Mouse (Mus musculus): ENCODE results near the gene Fbxl13. TPM values are rescaled to one million over a fixed set of nuclear protein-coding genes. Genes with fewer than 3 reads are reported as not detected.

Gene Fbxl13
- polyA plus RNA-seq, 1 experiment from 2014 or later: 0.12 TPM

DNA sequence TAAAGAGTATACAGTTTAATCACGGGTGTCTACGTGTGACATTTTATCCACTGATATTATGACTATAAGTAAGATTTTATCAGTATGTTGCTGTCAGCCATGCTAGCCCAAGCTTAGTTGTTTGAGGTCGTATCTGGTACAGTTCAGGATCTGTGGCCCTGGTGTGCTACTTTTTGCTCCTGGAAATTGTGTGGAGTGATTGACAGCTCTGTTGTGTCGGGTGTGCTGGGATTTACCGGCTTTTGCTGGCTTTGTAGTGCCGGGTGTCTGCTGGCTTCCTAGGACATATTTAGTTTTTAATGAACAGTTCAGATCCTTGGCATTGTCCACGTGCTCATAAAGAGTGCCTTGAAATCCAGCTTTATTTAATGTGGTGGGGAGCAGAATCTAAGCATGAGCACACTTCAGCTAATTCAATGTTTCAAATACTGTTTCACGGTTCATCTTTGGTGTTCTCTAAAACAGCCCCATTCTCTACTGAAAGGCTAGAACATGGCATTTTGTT, 208.9 kb downstream of the Fbxl13 start:
- Histone ChIP-seq H3K4me1 (ENCODE audit: control insufficient read depth, insufficient read depth, low read length) (no peaks in the 10 kb centered on the region), H3K27ac (replicated peaks; ENCODE audit: low read depth, low read length) (no peak overlapping the region), H3K9ac (ENCODE audit: low read length) (no peak overlapping the region), H3K36me3 (ENCODE audit: control insufficient read depth, insufficient read depth, low read length) (no peaks in the 10 kb centered on the region), H3K4me3 (ENCODE audit: low read depth, low read length) (no peak overlapping the region), H3K4me2 (ENCODE audit: low read depth, severe bottlenecking) (no peak overlapping the region), H3K9me3 (ENCODE audit: control insufficient read depth, low read length) (no peaks in the 10 kb centered on the region), H3K27me3 (ENCODE audit: control insufficient read depth, insufficient read depth, low read length) (no peaks in the 10 kb centered on the region)
- ATAC-seq (ENCODE audit: insufficient number of reproducible peaks, low FRiP score, low TSS enrichment, low read depth) (no peak), DNase-seq (ENCODE audit: low spot score) (no peak)
- 86% methylated on average over 8 of the region's 8 CpGs for WGBS

DNA sequence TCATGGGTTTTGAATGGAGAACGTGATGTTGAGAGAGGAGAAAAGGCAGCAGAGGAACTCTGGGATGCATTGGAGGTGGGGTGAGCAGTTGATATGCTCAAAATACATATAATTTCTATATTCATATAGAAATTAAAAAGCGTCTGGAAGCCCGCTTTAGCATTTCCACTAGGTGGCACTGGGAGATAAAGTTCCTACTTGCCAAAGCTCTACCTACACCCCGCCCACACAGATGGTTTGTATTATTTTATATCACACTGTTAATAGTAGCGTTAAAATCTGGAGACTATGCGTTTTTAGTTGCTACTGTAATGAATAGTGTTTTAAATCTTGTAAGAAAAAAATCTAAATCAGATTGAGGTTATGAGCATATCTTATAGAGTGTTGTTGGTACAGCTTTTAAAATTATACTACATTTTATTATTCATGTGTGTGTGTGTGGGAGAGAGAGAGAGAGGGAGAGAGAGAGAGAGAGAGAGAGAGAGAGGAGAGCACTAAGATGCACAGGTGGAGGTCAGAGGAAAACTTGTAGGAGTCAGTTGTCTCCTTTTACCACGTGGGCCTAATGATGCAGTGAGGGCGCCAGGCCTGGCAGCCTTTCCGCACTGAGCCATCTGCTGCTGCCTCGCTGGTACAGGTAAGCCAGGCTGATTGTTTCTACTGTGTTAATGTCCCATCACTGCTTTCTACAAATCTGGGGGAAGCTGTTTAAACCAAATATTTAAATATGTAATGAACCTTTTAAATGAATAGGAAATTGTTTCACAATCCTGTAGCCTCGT, 211.1 kb downstream of the Fbxl13 start:
- no peaks in the 10 kb centered on the region for H3K36me3 ChIP-seq (ENCODE audit: control insufficient read depth, insufficient read depth, low read length)
- ATAC-seq (ENCODE audit: insufficient number of reproducible peaks, low FRiP score, low TSS enrichment, low read depth): no peak
- H3K4me1 ChIP-seq (ENCODE audit: control insufficient read depth, insufficient read depth, low read length): no peaks in the 10 kb centered on the region
- 68% methylated on average over 11 of the region's 11 CpGs for WGBS
- H3K9me3 ChIP-seq (ENCODE audit: control insufficient read depth, low read length): no peaks in the 10 kb centered on the region
- no peak overlapping the region for H3K9ac ChIP-seq (ENCODE audit: low read length)
- H3K27me3 ChIP-seq (ENCODE audit: control insufficient read depth, insufficient read depth, low read length): no peaks in the 10 kb centered on the region
- no peak overlapping the region for H3K4me3 ChIP-seq (ENCODE audit: low read depth, low read length)
- no peak overlapping the region for H3K4me2 ChIP-seq (ENCODE audit: low read depth, severe bottlenecking)
- peak; percentile 32 for DNase-seq (ENCODE audit: low spot score)
- no peak overlapping the region for H3K27ac ChIP-seq (replicated peaks; ENCODE audit: low read depth, low read length)

Other genes starting within 250 kb of the Fbxl13 start
- gene Ccdc146, start 221.0 kb downstream of the Fbxl13 start, polyA plus RNA-seq (2014; fragmentation: Nextera tagmentation; extraction: Ambion mirVana): not detected in 2 replicates
- gene Fam185a, start 220.7 kb downstream of the Fbxl13 start, polyA plus RNA-seq (2014; fragmentation: Nextera tagmentation; extraction: Ambion mirVana): 6.0 and 7.6 TPM in 2 replicates
- 32.4 and 34.3 TPM in 2 replicates for gene Lrrc17, start 102.1 kb downstream of the Fbxl13 start, polyA plus RNA-seq (2014; fragmentation: Nextera tagmentation; extraction: Ambion mirVana)
- gene Armc10, start 179 bp upstream of the Fbxl13 start, polyA plus RNA-seq (2014; fragmentation: Nextera tagmentation; extraction: Ambion mirVana): 75.3 and 91.9 TPM in 2 replicates
- gene Napepld, start 55.8 kb upstream of the Fbxl13 start, polyA plus RNA-seq (2014; fragmentation: Nextera tagmentation; extraction: Ambion mirVana): 4.5 and 5.0 TPM in 2 replicates
- 96.9 and 106 TPM in 2 replicates for gene Pmpcb, start 91.5 kb upstream of the Fbxl13 start, polyA plus RNA-seq (2014; fragmentation: Nextera tagmentation; extraction: Ambion mirVana)
- gene Dnajc2, start 139.6 kb upstream of the Fbxl13 start, polyA plus RNA-seq (2014; fragmentation: Nextera tagmentation; extraction: Ambion mirVana): 93.4 and 95.6 TPM in 2 replicates
- 230 and 231 TPM in 2 replicates for gene Psmc2, start 139.6 kb upstream of the Fbxl13 start, polyA plus RNA-seq (2014; fragmentation: Nextera tagmentation; extraction: Ambion mirVana)
- gene Slc26a5, start 220.0 kb upstream of the Fbxl13 start, polyA plus RNA-seq (2014; fragmentation: Nextera tagmentation; extraction: Ambion mirVana): 0.06 and 0.45 TPM in 2 replicates

All from limb, embryonic 11.5 days (tissue).